Mouse (Mus musculus) intestine, embryonic 16.5 days (tissue): ENCODE results near the gene Map3k12. TPM values are rescaled to one million over a fixed set of nuclear protein-coding genes. Genes with fewer than 3 reads are reported as not detected.

Experiments
- polyA plus RNA-seq: library from polyadenylated mRNA; unstranded; fragments of >200 nt; fragmentation: Nextera tagmentation; extraction: Ambion mirVana; gene quantifications from 2 replicates; pipeline ENCODE4 v1.2.1, GENCODE M21; 2015

Gene Map3k12
- polyA plus RNA-seq, 1 experiment from 2014 or later = 9.2 TPM

Other genes with a start within 250 kb of the Map3k12 start
- 0.13 TPM in 1 of 2 replicates, not detected in the other for gene Gm9918, start 246.5 kb downstream of the Map3k12 start, polyA plus RNA-seq
- gene Mfsd5, start 237.6 kb downstream of the Map3k12 start, polyA plus RNA-seq = 74.2 and 77.6 TPM in 2 replicates
- gene Espl1, start 220.8 kb downstream of the Map3k12 start, polyA plus RNA-seq = 18.0 and 21.1 TPM in 2 replicates
- 280 and 283 TPM in 2 replicates for gene Pfdn5, start 190.9 kb downstream of the Map3k12 start, polyA plus RNA-seq
- gene Myg1, start 185.4 kb downstream of the Map3k12 start, polyA plus RNA-seq = 75.3 and 80.9 TPM in 2 replicates
- gene Aaas, start 166.3 kb downstream of the Map3k12 start, polyA plus RNA-seq = 50.6 and 59.1 TPM in 2 replicates
- gene Sp7, start 149.9 kb downstream of the Map3k12 start, polyA plus RNA-seq = 0.50 and 0.60 TPM in 2 replicates
- gene Sp1, start 110.9 kb downstream of the Map3k12 start, polyA plus RNA-seq = 6.8 and 7.2 TPM in 2 replicates
- gene Amhr2, start 71.7 kb downstream of the Map3k12 start, polyA plus RNA-seq = 0.75 and 0.88 TPM in 2 replicates
- 173 and 182 TPM in 2 replicates for gene Prr13, start 58.0 kb downstream of the Map3k12 start, polyA plus RNA-seq
- gene Pcbp2, start 46.5 kb downstream of the Map3k12 start, polyA plus RNA-seq = 138 and 152 TPM in 2 replicates
- 5.5 TPM in 1 of 2 replicates, not detected in the other for gene Gm10337, start 13.3 kb downstream of the Map3k12 start, polyA plus RNA-seq
- gene Tarbp2, start 1.1 kb upstream of the Map3k12 start, polyA plus RNA-seq = 91.3 and 105 TPM in 2 replicates
- 1.8 and 1.9 TPM in 2 replicates for gene Npff, start 7.9 kb upstream of the Map3k12 start, polyA plus RNA-seq
- gene Gm28047, start 108.0 kb upstream of the Map3k12 start, polyA plus RNA-seq = not detected in 2 replicates
- gene Atf7, start 108.4 kb upstream of the Map3k12 start, polyA plus RNA-seq = 21.9 and 22.5 TPM in 2 replicates
- 55.5 and 77.3 TPM in 2 replicates for gene Atp5g2, start 155.3 kb upstream of the Map3k12 start, polyA plus RNA-seq
- 26.5 and 27.0 TPM in 2 replicates for gene Calcoco1, start 205.1 kb upstream of the Map3k12 start, polyA plus RNA-seq